Mouse (Mus musculus) limb, embryonic 14.5 days (tissue): ENCODE results near the gene Rps27l. TPM values are rescaled to one million over a fixed set of nuclear protein-coding genes. Genes with fewer than 3 reads are reported as not detected.

Experiments
- ATAC-seq: fragments of 200-750 bp; cut with Nextera tagmentation; 2 replicates; pipeline ENCODE4 v1.8.0; 2017; ENCODE audit warnings: low read depth, moderate number of reproducible peaks, moderate TSS enrichment; ENCODE audit not compliant: low FRiP score
- DNase-seq: peaks from one replicate; pipeline ENCODE4 v3.0.0-alpha.2; 2015; ENCODE audit warnings: low spot score
- H3K27ac ChIP-seq: fragments of 300-500 bp; sonication (generic); replicated peaks from 2 replicates; pipeline ENCODE4 v1.5.1; 2014; ENCODE audit warnings: low read depth, mild to moderate bottlenecking, low read length, moderate library complexity, mixed read lengths
- H3K27me3 ChIP-seq: fragments of 300-500 bp; sonication (generic); 2 replicates; pipeline ENCODE4 v1.6.1; 2014; ENCODE audit warnings: low read length, mixed read lengths; ENCODE audit not compliant: control insufficient read depth, insufficient read depth
- H3K36me3 ChIP-seq: fragments of 300-500 bp; sonication (generic); 2 replicates; pipeline ENCODE4 v1.6.1; 2014; ENCODE audit warnings: mild to moderate bottlenecking, low read length, moderate library complexity, mixed read lengths; ENCODE audit not compliant: control insufficient read depth, insufficient read depth
- H3K4me1 ChIP-seq: fragments of 300-500 bp; sonication (generic); 2 replicates; pipeline ENCODE4 v1.6.1; 2014; ENCODE audit warnings: antibody characterized with exemption, low read length, mixed read lengths; ENCODE audit not compliant: control insufficient read depth, insufficient read depth
- H3K4me2 ChIP-seq: fragments of 300-500 bp; sonication (generic); replicated peaks from 2 replicates; pipeline ENCODE4 v1.6.1; 2014; ENCODE audit warnings: low read depth, mild to moderate bottlenecking, low read length, moderate library complexity; ENCODE audit not compliant: severe bottlenecking
- H3K4me3 ChIP-seq: fragments of 300-500 bp; sonication (generic); replicated peaks from 2 replicates; pipeline ENCODE4 v1.5.1; 2014; ENCODE audit warnings: low read length
- H3K9ac ChIP-seq: fragments of 300-500 bp; sonication (generic); 2 replicates; pipeline ENCODE4 v1.6.1; 2014; ENCODE audit warnings: mild to moderate bottlenecking, low read depth, low read length, moderate library complexity; ENCODE audit not compliant: severe bottlenecking
- H3K9me3 ChIP-seq: fragments of 300-500 bp; sonication (generic); 2 replicates; pipeline ENCODE4 v1.6.1; 2016; ENCODE audit warnings: low read length; ENCODE audit not compliant: control insufficient read depth
- POLR2A ChIP-seq: fragments of 200-500 bp; IDR thresholded peaks from 2 replicates; pipeline ENCODE4 v1.8.0; 2012; ENCODE audit warnings: inconsistent platforms, mild to moderate bottlenecking, moderate library complexity, borderline replicate concordance; ENCODE audit not compliant: insufficient read depth, insufficient read length; ENCODE audit errors: extremely low read depth
- WGBS: fragments of 180-500 bp; shearing (Covaris S2); extraction: QIAGEN DNeasy Blood & Tissue Kit; methylation state at CpG from one replicate; pipeline ENCODE4 v1.1.7; 2014; 5-methylcytosine and 5-hydroxymethylcytosine counted together
- polyA plus RNA-seq, 2 experiments: library from polyadenylated mRNA; depleted of rRNA in 1 of 2; stranded (reverse) in 1 of 2; unstranded in 1 of 2; fragments of >200 nt; fragmentation: Nextera tagmentation in 1 of 2; extraction: Ambion mirVana in 1 of 2; gene quantifications; 2 replicates each; pipeline versions ENCODE4 v1.2.1 to v1.2.3; 2012 to 2014

Gene Rps27l
- polyA plus RNA-seq, 2 experiments, result 292 to 633 TPM

DNA sequence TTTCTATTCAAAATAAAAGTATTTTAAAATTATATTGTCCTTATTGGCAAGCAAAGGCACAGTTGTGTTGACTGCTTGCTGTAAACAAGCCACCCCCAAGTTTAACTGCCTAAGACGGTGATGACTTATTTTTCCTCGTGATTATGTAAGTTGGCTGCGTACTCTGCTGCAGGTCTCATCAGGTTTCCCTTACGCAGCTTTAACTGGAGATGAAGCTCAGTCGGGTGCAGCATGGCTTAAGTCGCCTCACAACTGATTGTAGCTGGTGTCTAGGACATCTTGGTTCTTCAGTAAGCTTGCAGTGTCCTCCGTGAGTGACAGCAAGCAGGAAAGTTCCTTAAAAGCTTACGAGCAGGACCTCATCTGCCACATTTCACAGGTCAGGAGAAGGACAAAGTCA, 6.4 kb downstream of the Rps27l start:
- ATAC-seq (no peak), DNase-seq (no peak)
- Histone ChIP-seq H3K36me3 (peaks cover 16% of the 10 kb centered on the region), H3K9me3 (no peaks in the 10 kb centered on the region), H3K4me1 (no peaks in the 10 kb centered on the region), H3K9ac (no peak overlapping the region), H3K4me3 (no peak overlapping the region), H3K27ac (no peak overlapping the region), H3K27me3 (no peaks in the 10 kb centered on the region), H3K4me2 (no peak overlapping the region)
- TF ChIP-seq POLR2A, result no peak
- 80% methylated on average over 8 of the region's 8 CpGs for WGBS

- H3K4me1 ChIP-seq, result no peaks in the 10 kb centered on the region
- H3K4me2 ChIP-seq, result no peak overlapping the region
- H3K36me3 ChIP-seq, result peaks cover 13% of the 10 kb centered on the region
- no peak overlapping the region for H3K27ac ChIP-seq
- H3K4me3 ChIP-seq, result no peak overlapping the region
- 65% methylated on average over 2 of the region's 2 CpGs for WGBS
- DNase-seq, result no peak
- H3K27me3 ChIP-seq, result no peaks in the 10 kb centered on the region
- no peak for TF ChIP-seq POLR2A
- no peak overlapping the region for H3K9ac ChIP-seq
- H3K9me3 ChIP-seq, result no peaks in the 10 kb centered on the region
- ATAC-seq, result no peak
These were observed 7.0 kb downstream of the Rps27l start for GRCm38 (mm10) chr9:66952886-66953285.

- Histone ChIP-seq H3K27ac (no peak overlapping the region), H3K4me2 (no peak overlapping the region), H3K9ac (no peak overlapping the region), H3K4me3 (no peak overlapping the region), H3K4me1 (no peaks in the 10 kb centered on the region), H3K27me3 (no peaks in the 10 kb centered on the region), H3K36me3 (no peaks in the 10 kb centered on the region), H3K9me3 (no peaks in the 10 kb centered on the region)
- no peak for TF ChIP-seq POLR2A
- ATAC-seq, result no peak
- 87% methylated on average over 3 of the region's 3 CpGs for WGBS
- no peak for DNase-seq
These were observed 11.6 kb downstream of the Rps27l start for GRCm38 (mm10) chr9:66957451-66957850.

DNA sequence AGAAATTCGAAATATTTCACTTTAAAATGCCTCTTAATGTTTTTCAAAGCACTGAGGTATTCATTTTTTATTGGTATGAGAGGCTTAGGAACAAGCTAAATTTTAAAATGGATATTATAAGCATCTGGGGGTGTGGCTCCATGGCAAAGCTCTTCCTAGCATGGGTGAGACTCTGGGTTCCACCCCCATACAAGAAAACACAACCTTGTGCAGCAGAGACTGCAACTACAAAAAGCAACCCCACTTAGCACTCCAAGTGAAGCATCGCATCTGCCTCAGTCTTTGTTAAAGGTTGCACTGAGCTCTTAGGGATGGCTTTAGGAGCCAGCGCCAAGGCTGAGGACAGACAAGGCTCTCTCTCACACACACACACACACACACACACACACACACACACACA, 15.6 kb downstream of the Rps27l start:
- no peak for TF ChIP-seq POLR2A
- WGBS, result 64% methylated on average over 3 of the region's 3 CpGs
- no peak overlapping the region for H3K4me2 ChIP-seq
- H3K27ac ChIP-seq, result no peak overlapping the region
- H3K4me1 ChIP-seq, result no peaks in the 10 kb centered on the region
- no peak overlapping the region for H3K9ac ChIP-seq
- H3K4me3 ChIP-seq, result no peak overlapping the region
- H3K27me3 ChIP-seq, result no peaks in the 10 kb centered on the region
- no peak for ATAC-seq
- no peaks in the 10 kb centered on the region for H3K9me3 ChIP-seq
- H3K36me3 ChIP-seq, result no peaks in the 10 kb centered on the region
- DNase-seq, result no peak

DNA sequence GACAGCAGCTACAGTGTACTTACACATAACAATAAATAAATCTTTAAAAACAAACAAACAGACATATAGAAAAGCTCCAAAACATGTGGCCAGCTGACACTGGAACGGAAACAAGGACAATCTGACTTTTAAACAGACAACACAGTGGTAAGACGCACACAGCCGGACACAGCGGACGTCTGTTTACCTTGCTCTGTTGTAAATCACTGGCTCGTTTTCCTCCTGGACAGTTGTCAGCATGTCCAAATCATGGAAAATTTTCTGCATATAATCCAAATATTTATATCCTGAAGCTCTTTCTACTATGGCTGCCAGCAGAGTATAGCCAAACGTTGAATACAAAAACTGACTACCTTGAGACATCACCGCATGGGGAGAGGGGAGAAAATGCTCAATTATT, 21.6 kb downstream of the Rps27l start:
- no peak for TF ChIP-seq POLR2A
- no peak overlapping the region for H3K4me2 ChIP-seq

DNA sequence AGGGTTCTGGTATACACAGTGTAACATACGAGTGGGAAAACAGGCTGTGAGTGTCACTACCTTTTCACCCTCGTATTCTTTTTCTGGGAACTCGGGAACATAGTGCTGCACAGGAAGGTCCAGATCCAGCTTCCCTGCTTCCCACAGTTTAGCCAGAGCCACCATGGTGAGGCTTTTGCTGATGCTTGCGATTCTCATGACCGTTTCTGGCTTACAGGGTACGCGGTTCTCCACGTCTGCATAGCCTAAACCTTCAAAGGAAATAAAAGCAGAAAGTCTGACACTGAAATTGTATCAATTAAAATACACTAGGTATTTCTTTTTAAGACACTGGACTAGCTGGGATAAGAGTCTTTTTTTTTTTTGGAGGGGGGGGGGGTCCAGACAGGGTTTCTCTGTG, 25.2 kb downstream of the Rps27l start:
- ATAC-seq, result no peak
- no peaks in the 10 kb centered on the region for H3K27me3 ChIP-seq
- TF ChIP-seq POLR2A, result no peak
- DNase-seq, result no peak
- WGBS, result 79% methylated on average over 8 of the region's 8 CpGs
- H3K36me3 ChIP-seq, result peaks cover 16% of the 10 kb centered on the region
- no peak overlapping the region for H3K4me3 ChIP-seq
- H3K27ac ChIP-seq, result no peak overlapping the region
- no peak overlapping the region for H3K4me2 ChIP-seq
- H3K4me1 ChIP-seq, result 0 out of 2 replicates have a peak, but pooled peaks cover 2% of the 10 kb centered on the region
- no peak overlapping the region for H3K9ac ChIP-seq
- H3K9me3 ChIP-seq, result no peaks in the 10 kb centered on the region

More for the DNA sequence above, 21.6 kb downstream of the Rps27l start:
- Histone ChIP-seq H3K4me1 (no peaks in the 10 kb centered on the region), H3K9me3 (no peaks in the 10 kb centered on the region), H3K27ac (no peak overlapping the region), H3K9ac (no peak overlapping the region), H3K4me3 (no peak overlapping the region), H3K27me3 (no peaks in the 10 kb centered on the region), H3K36me3 (peaks cover 16% of the 10 kb centered on the region)
- ATAC-seq (no peak), DNase-seq (no peak)
- 86% methylated on average over 8 of the region's 8 CpGs for WGBS
